Mouse (Mus musculus): ENCODE results near the gene Recql5.
A peak's percentile ranks its signal among the peaks of the same experiment; 100 is the strongest.
"Not testable (repeated sequence)": the region's sequence is repeated elsewhere in the genome, so short reads cannot be mapped to it uniquely, and the experiment has no call there.

Gene Recql5

DNA sequence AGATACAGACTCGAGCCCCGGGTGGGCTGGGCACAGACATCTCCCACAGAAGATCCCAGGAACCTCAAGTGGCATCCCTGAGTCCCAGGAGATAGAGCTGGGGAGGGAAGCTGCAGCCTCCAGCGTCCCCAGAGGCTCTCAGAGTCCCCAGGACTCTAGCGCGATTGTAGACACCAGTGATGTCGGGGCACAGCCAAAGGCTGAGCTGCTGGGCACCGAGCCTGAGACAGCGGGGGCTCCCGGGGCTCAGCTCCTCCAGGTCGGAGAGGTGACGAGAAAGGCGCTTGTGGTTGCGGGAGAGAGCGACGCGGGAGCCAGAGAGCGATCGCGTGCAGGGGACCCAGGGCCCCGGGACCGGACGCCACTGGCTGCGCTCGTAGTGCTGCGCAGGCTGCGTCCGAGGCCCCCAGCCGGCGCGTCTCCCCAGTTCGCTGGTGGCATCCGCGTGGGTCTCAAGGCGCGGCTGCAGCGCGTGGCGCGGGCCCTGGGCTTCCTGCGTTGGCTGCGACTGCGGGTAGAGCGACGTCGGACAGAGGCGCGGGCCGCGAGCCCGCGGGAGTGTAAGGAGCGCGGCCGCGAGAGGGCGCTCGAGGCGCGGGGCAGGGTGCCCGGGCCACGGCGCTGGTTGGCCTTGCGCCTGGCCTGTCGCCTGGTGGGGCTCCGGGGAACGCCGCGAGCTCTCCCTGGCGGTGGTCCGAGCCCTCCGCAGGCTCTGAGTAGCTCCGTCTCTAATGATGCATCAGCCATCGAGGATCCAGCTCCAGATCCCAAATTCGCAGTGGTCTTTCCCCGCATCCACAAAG is 73.9 kb downstream of the Recql5 start:
- DNase-seq (ENCODE audit: low spot score) = peak; percentile 55

GRCm38 (mm10) chr11:115858354-115858753 is 74.9 kb downstream of the Recql5 start, which contains the start of gene Myo15b:
Myo15b (plus strand) TSS chr11:115858406.
- no peak for DNase-seq (ENCODE audit: low spot score)

GRCm38 (mm10) chr11:115857936-115858335 is 75.3 kb downstream of the Recql5 start:
- no peak for DNase-seq (ENCODE audit: low spot score)

DNA sequence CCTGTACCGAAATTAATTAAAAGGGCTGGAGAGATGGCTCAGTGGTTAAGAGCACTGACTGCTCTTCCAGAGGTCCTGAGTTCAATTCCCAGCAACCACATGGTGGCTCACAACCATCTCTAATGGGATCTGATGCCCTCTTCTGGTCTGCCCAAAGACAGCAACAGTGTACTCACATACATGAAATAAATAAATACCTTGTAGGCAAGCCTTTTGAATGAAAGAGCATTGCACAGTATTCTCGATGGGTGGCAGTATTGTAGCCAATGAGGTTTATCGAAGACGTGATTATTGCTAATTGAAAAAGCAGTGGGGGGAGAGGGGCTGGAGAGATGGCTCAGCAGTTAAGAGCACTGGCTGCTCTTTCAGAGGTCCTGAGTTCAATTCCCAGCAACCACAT is 76.1 kb downstream of the Recql5 start:
- DNase-seq (ENCODE audit: low spot score) = not testable (repeated sequence)

DNA sequence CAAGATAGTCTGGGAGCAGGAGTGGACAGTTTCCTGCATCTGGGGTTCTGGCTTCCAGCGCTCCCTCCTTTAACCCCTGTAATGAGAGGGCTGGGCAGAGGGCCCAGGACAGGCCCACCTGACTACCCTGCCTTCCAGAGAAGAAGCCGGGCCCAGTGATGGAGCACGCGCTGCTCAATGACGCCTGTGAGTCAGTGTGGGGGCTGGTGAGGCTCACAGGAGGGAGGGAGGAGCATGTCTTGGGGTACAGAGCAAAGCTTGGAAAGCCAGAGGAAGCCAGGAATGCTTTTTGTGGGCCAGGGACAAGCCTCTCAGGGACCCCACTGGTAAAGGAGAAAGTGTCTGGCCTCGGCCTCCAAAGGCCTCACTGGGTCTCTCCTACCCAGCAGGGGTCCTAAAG is 78.6 kb downstream of the Recql5 start:
- no peak for DNase-seq (ENCODE audit: low spot score)

DNA sequence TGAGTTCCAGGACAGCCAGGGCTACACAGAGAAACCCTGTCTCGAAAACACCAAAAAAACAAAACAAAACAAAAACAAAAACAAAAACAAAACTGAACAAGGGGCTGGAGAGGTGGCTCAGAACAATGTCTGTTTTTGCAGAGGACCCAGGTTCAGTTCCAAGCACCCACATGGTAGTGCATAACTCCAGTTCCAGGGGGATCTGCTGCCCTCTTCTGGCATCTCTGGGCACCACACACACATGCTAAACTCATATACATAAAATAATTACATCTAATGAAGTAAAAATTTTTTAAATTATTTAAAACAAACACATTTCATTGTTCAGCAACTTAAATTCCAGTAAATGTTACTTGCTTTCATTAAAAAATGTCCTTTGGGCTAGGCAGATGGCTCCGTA is 87.5 kb downstream of the Recql5 start:
- DNase-seq (ENCODE audit: low spot score) = no peak

- no peak for DNase-seq (ENCODE audit: low spot score)
Measured at GRCm38 (mm10) chr11:115844240-115844639, 89.0 kb downstream of the Recql5 start.

- DNase-seq (ENCODE audit: low spot score) = no peak
Measured at GRCm38 (mm10) chr11:115843891-115844239, 89.4 kb downstream of the Recql5 start.

DNA sequence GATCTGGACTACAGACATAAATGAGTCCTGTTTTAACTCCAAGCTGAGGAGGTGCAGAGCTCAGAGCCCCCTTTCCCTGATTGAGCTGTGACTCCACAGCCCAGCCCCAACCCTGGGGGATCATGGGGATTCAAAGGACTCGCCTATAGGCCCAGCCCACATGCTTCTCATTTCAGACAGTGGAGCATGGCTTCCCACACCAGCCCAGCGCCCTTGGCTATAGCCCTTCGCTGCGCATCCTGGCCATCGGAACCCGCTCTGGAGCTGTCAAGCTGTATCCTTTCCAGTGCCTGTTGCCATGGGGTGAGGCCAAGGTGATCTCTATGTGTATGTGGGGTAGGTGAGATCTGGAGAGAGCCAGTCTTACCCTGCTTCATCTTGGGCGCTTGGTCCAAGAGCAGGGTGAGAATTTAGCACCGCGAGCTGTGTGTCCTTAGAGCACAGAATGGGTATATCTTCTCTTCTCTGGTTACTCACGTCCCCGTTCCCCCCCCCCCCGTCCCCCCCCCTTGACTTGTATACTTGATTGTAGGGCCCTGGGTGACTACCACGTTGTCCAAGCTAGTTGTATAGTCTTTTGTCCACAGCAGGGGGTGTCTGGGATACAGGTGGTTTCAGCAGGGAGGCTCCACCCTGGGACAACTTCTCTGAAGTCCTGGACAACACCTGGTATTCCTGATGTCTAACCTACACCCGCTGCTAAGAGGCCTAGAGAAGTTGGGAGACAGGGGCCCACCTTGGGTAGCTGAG is 90.0 kb downstream of the Recql5 start:
- no peak for DNase-seq (ENCODE audit: low spot score)
